Mouse (Mus musculus) heart, postnatal 36 days (tissue): ENCODE results near the gene Tbx1. TPM values are rescaled to one million over a fixed set of nuclear protein-coding genes. Genes with fewer than 3 reads are reported as not detected.
A peak's percentile ranks its signal among the peaks of the same experiment; 100 is the strongest.

Experiments used
- DNase-seq, 2 experiments: peaks; one replicate each; pipeline ENCODE4 v3.0.0; 2021 to 2022
- intact Hi-C: fragments of 180-260 bp; cut with DNase I; formaldehyde crosslinking; loops from one replicate; pipeline ENCODE4 v1.15.1; 2025
- total RNA-seq, 2 experiments: library from RNA; stranded (reverse); gene quantifications; 2 replicates each; pipeline ENCODE4 v1.2.3; 2021

The Tbx1 gene
- 1 to 10 TPM in 1 of 2 experiments, under 1 TPM in 1; 0.51 to 2.2 TPM for total RNA-seq

DNA sequence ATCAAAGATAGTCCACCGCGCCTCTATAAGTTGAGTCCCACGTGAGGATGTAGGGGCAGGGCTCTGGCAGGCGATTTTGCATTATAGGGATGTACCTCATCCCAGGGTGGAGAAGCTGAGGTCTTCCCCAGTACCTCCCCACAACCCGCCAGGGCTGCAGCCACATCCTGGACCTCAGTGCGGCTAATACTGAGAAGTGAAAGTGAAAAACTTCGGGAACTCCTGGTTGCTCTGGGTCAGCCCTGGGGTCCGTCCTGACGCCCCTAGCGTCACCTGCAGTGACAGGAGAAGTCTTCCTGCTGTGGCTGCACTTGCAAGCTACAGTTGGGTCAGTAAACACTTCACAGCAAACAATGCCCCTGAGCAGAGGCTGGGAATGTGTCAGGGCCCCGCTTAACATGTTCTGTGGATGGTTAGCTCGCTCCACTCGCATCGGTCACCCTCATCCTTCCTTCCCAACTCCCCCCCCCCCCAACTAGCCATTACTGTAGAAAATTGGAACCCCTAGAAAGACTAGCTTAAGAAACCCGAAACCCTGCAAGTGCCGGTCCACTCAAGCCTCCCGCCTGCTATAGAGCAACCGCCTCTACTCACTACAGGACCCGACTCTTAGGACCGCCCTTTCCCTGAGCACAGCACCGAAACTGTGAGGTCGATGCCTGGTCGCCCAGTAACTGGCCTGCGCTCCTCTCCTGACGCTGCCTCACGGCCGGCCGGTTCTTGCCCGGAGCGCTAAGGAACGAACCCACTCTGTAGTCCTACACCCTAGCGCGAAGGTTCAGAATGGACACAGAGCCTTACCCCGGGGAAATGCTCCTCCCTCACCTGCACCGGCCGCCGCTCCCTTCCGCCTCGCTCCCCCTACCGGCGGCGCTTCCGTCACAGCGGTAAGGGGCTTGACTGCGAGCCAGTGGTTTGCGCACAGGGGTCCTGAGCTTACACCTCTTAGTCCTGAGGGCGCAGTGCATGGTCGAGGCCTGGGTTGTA is at the start of gene Tbx1:
Gene Tbx1 (minus strand): TSS at position 868 of the 987 bp plus-strand sequence.
- intact Hi-C loops, result no loop called here
- DNase-seq, result no peak

DNA sequence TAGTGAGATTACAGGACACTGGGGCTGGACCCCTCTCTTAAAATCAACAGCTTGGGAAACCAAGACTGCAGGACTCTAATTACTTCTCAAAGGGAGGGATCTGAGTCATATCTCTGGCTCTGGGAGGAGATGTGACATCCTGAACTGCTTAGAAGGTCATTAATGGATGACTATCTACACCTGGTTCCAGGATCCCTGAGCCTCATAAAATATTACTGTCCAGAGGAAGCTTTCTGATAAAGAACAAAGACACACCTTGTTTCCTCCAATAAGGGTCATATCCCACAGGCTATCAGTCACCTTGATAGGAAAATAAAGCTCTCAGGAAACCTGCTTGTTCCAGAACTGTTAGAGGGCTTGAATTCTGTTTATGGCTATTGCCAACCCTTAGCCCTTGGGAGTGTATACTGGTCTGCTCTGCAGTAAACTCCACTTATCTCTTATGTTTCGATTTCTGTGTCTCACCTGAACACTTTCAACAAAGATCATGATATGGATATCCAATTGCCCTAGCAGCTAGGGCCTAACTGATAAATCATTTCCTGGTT is 49.0 kb upstream of the Tbx1 start:
- intact Hi-C loops, result no loop called here
- no peak for DNase-seq

DNA sequence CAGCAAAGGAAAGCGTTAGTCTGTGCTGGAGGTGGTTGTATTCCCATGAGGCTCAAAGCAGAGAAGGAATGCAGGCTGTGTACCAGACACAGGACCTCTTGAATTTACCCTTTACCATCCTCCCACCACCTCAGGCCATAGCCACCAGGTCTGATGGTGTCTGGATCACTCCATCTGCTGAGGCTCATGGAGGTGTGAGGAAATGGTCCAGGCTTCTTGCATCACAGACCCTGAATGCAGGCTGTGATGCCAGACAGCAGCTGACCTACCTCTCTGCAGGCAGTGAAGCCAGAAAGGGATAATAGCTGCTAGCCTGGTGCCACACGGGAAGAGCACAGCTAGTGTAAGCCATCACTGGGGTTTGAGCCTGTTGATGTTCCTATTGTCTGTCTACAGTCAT is 47.9 kb upstream of the Tbx1 start:
- intact Hi-C loops, result no loop called here
- DNase-seq, result no peak

DNA sequence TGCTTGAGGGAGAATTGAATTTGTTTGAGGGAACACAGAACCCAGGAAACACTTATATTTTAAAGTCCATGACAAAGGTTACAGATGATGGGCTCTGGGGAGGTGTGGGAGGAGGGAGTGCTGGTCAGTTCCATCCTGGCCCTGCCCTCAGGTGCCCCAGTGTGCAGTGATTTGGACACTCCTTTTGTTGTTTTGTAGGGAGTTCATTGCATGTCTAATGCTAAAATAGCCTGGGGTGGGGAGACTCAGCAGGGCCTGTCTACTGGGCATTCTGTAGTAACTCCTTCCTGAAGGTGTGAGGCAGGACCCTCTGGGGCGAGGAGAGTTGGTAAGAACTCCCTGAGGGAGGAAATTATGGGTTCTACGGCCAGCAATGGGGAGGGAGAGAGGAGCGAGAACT is 46.3 kb upstream of the Tbx1 start:
- intact Hi-C loops, result no loop called here
- no peak for DNase-seq

DNA sequence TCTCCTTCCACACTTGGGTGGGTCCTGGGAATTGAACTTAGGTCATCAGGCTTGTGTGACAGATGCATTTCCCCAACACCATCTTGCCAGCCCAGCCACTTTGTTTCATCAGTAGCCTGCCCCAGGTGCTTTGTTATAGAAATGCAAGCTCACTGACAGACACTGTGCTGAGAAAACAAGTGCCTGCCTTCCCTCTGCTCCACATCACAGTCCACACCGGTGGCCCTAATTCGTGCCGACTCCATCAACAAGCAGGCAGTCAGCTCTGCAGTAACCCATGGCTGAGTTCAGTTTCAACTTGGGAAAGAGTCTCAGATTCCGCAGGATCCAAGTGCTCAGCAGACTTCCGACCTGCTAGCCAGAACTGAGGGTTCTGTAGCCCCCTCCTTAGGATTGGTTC is 45.9 kb upstream of the Tbx1 start:
- intact Hi-C loops, result no loop called here
- DNase-seq, result no peak

DNA sequence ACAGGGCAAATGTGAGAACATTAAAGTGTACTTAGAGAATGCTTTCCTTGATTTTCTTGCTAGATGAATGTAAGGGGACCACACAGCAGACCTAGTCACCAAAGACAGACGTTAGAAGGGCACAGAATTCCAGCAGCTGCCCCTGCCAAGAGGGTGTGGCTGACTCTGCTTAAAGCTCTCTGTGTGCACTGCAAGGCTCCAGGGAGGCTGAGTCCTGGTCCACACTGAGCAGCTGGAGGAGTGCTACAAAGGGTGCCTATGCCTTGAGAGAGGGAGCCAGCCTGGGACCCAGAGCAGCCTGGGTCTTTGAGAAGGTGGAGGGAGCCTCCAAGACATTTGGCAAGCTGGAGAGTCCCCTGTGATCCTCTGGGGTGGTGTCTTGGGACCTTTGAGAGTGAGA is 42.9 kb upstream of the Tbx1 start:
- intact Hi-C loops, result no loop called here
- no peak for DNase-seq

DNA sequence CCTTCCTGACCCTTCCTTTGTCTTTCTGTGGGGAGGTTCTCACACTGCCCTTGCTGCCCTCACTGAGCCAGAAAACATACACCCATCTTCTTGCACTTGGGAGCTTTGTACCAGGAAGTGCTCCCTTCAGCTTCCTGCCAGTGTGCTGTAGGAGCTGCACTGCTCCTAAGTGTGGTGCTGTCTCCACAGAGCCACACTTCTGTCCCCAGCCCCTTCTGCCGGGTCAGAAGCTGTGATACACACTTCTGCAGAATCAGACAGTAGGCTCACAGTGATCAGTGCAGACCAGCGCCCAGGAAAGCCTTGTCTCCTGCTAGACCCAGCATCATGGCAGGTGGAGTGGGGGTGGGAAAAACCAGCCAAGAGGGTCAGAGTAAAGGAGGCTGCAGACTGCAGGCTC is 42.3 kb upstream of the Tbx1 start:
- intact Hi-C loops, result no loop called here
- no peak for DNase-seq

DNA sequence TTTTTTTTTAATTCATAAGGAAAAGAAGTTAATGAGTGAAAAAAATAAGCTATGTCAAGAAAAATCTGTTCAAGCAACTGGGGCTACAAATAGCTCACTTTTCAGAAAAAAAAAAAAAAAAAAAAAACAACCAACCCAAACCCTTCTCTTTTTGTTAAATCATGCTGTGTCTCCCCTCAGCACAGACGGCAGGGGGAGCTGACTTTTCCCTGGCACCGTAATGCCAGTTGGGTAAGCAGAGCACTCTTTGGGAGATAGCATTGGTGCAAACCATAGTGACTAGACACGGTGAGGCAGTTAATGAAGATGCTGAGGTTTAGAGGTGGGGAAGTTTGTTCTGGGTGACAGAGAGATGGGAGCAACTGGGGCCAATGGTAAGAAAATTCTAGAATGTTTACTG is 41.6 kb upstream of the Tbx1 start:
- DNase-seq, result no peak
- intact Hi-C loops, result no loop called here

DNA sequence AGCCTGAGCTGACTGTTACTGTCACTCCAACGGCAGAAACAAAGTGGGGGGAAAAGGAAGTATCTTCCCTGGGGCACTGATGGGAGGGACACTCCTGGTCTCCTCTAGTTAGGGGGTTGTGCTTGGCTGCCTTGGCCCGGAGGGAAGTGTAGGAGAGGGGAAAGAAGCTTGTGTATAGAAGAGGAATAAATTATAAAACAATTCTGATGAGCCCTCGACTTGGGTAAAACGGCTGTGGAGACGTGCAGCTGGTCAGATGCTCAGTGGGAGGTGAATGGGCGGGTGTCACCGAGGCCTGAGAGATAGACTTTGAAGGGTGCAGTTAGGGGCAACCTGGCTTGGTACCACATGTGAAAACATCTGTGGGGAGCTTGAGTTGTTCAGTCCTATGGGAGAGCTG is 40.7 kb upstream of the Tbx1 start:
- no peak for DNase-seq

DNA sequence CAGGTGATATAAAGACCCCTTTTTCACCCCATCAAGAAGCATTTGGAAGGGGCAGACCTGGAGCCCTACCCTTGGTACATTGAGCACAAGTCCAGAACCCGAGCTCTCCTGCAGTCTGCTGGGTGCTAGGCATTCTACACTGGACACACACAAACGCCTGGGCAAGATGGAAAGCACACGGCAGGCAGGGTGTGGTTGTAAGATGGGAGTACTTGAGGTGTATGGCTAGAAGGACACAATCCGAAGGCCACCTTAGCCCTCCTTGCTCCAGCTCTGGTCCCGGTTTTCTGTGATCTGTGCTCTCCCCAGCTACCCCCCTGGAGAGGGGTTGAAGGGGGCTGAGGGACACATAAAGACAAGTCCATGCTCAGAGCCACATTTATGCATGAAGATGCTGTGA is 39.8 kb upstream of the Tbx1 start:
- DNase-seq, result no peak
- intact Hi-C loops, result no loop called here

More for the DNA sequence above, 40.7 kb upstream of the Tbx1 start:
- intact Hi-C loops, result no loop called here

DNA sequence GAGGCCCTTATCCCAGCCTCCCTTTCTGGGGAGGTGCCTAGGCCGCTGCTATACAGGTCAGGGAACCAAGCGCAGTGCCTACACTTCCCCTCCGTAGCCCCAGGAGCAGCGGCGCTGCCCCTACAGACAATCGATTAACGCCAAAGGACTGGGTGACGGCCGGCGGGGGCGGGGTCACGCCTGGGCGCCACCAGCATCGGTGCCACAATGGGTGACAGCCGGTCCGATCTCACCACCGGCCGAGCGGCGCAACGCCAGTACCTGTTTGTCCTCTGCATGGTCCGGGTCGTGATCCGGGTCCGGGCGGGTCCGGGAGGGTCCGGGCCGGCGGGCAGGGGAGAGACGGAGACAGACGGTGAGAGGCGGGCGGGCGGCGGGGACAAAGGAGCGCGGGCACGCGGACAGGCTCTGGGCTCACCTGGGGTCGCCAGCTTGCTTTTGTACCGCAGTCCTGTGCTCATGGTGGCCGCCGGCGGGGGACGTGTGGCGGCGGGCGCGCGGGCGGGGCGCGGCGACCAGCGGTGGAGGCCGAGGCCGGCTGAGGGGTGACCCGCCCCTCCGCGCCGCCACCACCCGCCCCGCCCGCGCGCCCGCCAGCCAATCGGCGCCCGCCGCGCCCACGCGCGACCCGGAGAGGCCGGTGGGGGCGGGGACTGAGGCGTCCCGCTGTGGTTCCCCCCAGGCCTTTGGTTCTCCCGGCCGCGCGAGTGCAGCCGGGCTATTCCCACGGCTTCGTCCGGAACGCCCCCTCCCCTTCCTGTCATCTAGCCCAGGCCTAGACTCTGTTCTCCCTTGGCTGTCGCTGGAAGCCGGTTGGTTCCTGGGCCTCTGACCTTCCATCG is 39.1 kb upstream of the Tbx1 start, which contains the start of gene Sept5:
Gene Sept5 (minus strand): TSS at position 565 of the 842 bp plus-strand sequence.
- intact Hi-C loops, result loop anchor here (2.0 to 5.0 kb wide), 3 partner anchors 49 to 228 kb away; no protein-coding TSS in a partner anchor
- peak; percentile 73 to 74 for DNase-seq

DNA sequence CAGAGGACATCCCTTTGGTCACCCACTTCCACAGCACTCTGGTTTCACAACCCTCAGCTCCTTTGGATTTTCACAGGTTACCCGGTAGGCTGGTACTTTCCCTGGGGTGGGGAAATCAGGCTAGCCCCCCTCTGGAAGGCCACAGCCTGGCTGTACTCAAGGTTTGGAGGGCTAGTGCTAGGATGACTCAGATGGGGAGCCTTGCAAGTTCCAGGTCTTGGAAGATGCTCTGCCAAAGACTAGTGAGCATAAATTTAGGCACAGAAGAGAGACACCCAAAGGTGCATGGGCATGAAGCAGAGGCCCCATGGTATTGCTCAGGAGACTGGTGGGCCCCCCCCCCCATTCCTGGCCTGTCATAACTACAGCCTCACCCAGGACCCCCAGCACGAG is 38.5 kb upstream of the Tbx1 start:
- intact Hi-C loops, result loop anchor here (2.0 to 5.0 kb wide), 3 partner anchors 50 to 228 kb away; no protein-coding TSS in a partner anchor
- no peak for DNase-seq

DNA sequence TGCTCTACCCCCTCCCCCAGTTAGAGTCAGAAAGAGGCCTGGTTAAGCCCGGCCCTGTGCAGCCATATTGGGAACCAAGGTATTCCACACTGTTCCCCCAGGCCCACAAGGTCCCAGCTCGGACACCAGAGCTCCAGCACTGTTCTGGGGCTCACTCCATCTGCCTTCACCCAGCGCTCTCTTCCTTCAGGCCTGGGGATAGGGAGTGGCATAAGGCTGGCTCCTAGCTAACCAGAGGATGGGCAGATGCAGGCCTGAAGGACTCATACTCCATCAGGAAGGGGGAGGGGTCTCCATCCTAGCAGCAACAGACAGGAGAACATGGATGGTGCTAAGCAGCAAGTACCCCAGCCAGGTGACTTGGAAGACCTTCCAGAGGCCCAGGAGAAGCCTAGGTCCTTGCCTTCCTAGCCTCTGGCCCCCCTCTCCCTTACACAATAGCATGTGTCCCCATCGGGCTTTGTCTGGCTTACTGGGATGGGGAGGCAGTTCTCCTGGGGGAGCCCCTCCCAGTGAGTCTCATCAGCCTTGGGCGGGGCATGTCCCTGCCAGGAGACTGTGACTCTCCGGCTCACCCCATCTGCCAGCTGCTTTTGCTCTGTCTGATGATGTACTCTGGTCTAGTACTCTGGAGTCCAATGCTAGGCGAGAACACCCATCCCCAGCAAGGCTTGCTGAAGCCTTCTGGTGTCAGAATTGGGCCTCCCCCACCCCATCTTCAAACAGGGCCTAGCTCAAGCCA is 37.9 kb upstream of the Tbx1 start:
- DNase-seq, result no peak
- intact Hi-C loops, result loop anchor here (2.0 to 5.0 kb wide), 3 partner anchors 50 to 229 kb away; no protein-coding TSS in a partner anchor

DNA sequence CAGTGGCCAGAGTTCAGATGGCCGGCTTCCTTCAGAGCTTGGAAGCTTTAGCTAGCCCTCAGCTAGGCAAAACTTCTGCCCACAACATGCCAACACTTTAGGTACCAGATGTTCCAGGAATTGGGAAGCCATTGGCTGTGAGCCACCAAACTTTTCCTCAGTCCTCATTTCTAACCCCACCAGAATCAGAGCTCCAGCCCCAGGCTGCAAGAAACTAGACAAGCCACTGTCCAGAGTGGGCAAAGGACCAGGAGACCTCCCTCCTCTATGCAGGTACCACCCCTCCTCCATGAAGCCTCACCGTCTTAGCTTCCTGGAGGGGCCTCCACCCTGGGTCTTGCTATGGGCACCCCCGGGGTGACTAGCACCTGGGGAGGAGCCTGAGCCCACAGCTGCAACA is 36.7 kb upstream of the Tbx1 start:
- DNase-seq, result no peak
- intact Hi-C loops, result loop anchor here (5.0 kb wide), 2 partner anchors 170 to 230 kb away; no protein-coding TSS in a partner anchor

DNA sequence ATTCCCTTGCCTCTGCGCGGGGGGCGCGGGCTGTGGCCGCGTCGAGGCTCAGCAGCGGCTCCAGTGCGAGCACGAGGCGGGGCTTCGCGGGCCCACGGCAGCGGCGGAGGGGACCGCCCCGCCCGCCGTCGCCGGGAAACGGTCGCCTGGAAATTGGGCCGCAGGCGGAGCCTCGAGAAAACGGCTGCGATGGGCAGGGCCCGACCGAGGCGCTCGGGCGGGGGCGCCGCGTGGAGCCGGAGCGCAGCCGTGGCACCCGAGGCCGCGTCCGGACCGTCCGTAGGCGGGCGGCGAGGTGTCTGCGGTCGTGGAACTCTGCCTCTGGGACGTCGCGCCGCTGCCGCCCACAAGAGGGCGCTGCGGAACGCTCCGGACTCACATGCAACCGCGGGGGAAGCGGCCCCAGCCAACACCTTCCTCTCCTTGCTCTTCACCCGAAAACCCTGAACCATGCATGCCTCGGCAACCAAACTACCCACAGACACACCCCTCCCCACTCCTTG is 36.0 kb upstream of the Tbx1 start, which contains the start of gene Gm49601:
Gene Gm49601 (minus strand): TSS at position 52 of the 503 bp plus-strand sequence.
- intact Hi-C loops, result loop anchor here (5.0 kb wide), 2 partner anchors 171 to 231 kb away; no protein-coding TSS in a partner anchor
- DNase-seq, result peak; percentile 86 to 88

DNA sequence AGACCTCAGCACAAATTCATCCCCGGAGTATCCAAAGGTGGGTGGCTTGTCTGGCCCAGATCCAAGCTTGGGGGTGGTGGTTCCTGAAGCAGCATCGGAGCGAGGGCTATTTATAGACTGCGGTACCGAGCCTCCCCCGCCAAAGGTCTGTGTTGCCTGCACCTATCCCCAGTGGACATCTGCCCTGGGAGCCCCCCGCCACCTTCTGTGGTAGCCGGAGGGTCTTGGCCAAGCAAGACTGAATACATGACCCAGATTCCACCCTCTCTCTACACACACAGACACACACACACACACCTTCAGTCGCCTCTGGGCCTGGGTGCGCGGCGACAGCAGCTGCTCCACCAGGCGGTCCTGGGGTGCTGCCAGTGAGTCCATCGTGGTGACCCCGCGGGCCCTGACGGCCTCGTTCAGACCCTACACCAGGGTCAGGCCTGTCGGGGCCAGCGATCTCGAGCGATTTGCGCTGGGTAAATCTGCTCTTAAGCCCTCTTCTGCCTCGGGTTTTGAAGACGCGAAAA is 35.4 kb upstream of the Tbx1 start:
- intact Hi-C loops, result loop anchor here (5.0 kb wide), 2 partner anchors 171 to 231 kb away; no protein-coding TSS in a partner anchor
- DNase-seq, result no peak

DNA sequence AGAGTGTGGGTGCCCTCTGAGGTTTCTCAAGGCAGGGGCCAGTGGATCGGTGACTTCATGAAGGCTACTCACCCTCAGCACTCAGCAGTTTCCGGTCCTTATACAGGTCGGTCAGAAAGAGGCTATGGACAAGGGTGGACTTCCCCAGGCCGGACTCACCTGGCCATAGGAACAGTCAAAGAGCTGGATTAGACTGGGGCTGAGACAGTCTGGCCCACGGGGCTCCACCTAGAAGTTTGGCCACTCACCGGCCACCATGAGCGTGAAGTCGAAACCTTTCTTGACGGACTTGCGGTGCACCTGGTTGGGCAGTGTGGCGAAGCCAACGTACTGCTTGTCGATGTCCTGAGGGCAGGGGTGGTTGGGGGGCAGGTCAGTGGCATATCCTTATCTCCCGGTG is 34.6 kb upstream of the Tbx1 start:
- intact Hi-C loops, result loop anchor here (5.0 kb wide), 2 partner anchors 172 to 232 kb away; no protein-coding TSS in a partner anchor

DNA sequence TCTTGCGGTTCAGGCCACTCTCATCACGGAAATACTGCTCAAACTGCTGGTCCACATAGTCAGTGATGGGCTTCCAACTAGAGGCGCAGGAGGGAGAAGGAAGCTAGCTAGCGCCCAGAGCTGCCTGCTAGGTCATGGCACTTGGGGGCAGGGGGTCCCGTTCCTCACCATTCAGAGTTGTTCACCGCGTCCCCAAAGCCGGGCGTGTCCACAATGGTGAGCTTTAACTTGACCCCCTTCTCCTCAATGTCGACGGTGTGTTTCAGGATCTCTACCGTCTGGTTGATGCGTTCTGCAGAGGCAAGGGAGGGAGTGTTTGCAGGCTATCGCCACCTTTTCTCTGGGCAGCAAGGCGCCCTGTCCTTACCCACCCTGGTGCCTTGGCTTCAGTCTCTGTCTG is 34.2 kb upstream of the Tbx1 start:
- intact Hi-C loops, result loop anchor here (5.0 kb wide), 2 partner anchors 173 to 233 kb away; no protein-coding TSS in a partner anchor
- no peak for DNase-seq

More for the DNA sequence above, 34.6 kb upstream of the Tbx1 start:
- DNase-seq, result no peak
